Mouse (Mus musculus): ENCODE measurements around the gene Ninl. TPM values are rescaled to one million over a fixed set of nuclear protein-coding genes. Genes with fewer than 3 reads are reported as not detected.

The Ninl gene
- total and polyA plus RNA-seq, 3 experiments: 10.4 to 22.1 (median 14.6) TPM

DNA sequence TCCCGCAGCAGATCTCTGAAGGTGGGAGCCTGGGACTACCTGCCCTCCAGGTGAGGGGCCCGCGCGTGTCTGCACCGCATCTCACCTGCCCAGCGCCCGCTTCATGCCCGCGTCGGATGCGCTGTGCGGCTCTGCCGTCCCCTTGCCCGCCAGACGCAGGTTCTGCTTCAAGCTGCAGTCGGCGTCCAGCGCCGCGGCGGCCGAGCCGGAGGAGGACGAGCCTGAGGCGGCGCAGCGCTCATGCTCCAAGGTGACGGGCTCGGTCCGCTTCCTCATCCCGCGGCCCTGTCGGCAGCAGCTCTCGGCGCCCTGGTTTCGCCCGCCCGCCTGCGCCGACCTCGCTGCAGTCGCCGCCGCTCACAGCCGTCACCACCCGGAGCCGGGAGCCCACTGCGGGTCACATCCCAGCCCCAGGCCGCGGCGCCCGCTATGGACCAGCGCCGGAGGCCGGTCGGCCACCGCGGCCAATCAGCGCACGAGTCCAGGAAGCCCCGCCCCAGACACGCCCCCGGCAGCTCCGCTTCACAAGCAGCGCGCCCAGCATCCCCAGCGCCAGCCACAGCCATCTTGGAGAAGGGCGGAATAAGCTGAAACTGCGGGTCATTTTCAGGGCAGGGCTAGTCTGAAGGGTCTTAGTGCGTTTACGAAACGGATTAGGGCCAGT lies 134.8 kb downstream of the Ninl start, which contains the start of gene Abhd12:
Gene Abhd12, minus strand, starts transcription at position 470 of the 664 bp plus-strand sequence.
- peak; percentile 99 for DNase-seq

DNA sequence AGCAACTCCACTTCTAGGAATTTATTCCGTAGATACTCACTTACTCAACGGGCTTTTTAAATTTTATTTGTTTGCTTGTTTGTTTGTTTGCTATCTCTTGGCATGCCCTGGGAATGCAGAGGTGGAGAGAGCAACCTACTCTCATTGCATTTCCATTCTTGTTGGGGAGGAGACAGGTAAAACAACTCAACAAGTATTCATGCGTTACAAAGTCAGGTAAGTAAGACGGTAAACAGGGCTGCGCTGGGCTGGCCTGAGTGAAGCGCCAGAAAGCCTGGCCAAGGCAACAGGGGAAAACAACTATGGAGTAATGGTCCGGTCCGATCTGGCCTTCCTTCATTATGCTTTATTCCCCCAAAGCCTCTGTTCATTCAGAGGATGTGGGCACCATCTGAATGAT lies 136.8 kb downstream of the Ninl start:
- no peak for DNase-seq

DNA sequence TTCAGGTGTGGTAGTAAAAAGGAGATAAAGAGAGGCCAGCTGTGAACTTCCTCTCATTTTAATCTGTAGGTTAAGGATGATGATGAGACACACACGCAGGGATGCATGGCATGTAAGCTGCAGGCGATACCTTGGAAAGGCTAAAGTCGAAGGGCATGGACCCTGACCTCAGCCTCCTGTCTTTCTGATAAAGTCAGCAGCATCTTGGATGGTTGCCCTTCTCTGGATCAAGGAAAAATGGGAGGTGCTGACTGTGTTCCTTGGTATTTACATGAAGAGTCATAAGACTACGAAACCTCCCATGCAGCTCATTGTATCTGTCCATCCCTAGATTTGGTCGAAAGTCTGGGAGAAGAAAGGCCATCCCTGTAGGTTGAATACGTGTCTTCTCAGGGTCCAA lies 138.8 kb downstream of the Ninl start:
- DNase-seq: no peak

DNA sequence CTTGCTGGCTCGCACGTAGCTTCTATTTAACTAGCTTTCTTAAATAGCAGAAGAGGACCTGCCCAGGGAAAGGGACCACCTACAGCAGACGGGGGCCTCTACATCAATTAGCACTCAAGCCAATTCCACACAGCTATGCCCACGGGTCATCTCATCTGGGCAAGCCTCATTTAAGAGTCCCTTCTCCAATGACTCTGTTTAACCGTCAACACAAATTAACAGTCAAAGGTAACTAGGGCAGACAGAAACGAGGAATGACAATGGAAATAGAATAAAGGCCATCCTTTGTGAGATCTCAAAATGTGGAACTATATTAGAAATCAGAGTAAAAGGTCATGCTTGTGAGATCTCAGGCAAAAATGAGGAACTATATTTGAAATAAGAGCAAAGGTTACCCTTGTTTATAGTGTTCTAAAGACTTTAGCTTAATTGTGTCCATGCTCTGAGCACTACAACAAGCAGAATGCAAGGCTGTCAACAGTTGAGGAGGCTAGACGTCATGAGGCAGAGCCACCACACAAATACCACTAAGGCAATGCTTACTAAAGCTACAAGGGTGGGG lies 143.4 kb downstream of the Ninl start:
- no peak for DNase-seq

DNA sequence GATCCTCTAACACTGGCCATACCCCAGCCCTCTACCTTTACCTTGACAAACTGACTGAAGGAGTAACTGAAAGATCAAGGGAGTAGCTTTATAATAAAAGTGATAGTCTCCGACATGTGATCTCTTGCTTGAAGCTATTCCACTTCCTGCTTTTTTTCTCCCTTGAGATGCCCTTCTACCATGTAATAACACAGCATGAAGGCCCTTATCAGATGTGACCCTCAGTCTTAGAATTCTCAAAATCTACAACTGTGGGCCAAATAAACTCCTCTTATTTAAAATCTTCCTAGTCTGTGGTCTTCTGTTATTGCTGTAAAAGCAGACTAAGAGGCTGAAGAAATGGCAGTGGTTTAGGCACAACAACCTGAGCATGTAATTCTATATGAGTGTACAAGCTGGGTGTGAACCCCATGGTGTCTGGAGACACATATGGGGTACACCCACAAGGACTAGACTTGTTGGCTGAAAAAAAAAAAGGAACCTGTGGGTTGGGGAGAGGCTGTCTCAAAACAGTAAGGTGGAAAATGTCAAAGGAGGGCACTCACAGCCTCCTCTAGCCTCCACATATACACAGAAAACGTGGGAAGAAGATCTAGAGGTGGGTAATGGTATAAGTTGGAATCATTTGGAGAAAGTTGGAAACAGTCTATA lies 144.4 kb downstream of the Ninl start:
- DNase-seq: no peak

DNA sequence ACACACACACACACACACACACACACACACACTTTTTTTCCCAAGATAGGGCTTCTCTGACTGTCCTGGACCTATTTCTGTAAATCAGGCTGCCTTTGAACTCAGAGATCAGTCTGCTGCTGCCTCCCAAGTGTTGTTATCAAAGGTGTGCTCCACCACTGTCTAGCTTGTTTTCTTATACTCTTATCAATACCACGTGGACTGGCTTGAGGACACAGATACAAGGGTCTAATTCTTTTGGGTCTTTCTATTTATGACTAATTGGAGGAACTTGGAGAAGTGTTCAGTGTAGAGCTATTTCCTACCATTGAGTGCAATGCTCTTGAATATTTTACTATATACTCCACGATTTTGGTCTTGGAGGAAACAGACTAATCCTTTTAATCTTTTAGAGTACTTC lies 151.8 kb downstream of the Ninl start:
- DNase-seq: no peak

DNA sequence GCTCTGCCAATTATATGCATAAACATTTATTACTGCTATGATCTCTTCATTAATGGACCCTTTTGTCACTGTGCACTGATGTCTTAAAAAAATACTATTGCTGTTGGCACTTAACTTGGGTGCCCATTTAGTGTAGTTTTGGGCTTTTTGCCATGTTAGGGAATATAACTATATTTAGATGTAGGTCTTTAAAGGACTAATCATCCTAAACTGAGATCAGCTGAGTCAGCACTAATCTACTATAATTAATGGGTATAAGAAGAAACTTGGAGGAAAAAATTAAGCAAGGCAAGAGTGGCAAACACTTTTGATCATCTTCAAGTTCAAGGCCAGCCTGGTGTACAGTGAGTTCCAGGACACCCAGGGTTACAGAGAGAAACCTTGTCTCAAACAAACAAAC lies 152.9 kb downstream of the Ninl start:
- DNase-seq: no peak

DNA sequence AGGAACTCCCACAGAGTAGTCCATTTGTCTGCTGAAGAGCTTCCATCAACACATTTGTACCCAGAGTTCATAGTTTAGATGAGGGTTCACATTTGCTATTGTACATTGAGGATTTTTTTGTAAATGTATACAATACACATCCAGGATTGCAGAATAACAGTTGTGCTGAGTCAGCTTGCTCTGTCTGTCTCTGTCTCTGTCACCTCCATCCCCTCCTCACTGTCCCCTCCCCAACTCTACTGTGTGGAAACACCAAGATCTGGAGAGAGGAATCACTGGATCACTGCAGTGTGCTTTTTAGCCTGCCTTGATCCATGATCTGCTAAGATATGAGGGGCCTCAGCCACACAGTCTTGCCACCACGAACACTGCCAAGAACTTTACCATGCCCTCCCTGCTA lies 153.4 kb downstream of the Ninl start:
- no peak for DNase-seq

DNA sequence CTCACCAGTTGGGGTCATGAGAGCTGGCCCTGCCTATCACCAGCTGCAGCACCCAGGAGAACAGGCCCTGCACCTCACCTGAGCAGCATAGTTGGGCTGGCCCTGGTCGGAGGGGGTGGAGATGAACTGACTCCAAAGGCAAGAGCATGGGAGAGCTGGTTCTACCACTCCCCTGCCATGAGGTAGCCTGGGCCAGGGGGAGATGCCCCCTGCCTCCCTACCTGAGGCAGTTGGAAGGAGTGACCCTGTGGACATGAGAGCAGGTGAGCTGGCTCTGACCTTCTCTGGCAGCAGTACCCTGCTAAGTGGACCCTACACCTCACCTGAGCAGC lies 154.4 kb downstream of the Ninl start:
- DNase-seq: no peak

Other genes with a start within 250 kb of the Ninl start
- gene Abhd12, start 134.6 kb downstream of the Ninl start, total RNA-seq (2021): 10 to 100 TPM; 79.2 to 82.0 TPM
- gene Abhd12, start 134.6 kb downstream of the Ninl start, polyA plus RNA-seq (2012; rRNA removed): 45.5 and 46.9 TPM in 2 replicates
- gene Gins1, start 134.0 kb downstream of the Ninl start, total RNA-seq (2021): 1 to 10 TPM; 1.5 to 2.7 TPM
- 0.65 and 0.70 TPM in 2 replicates for gene Gins1, start 134.0 kb downstream of the Ninl start, polyA plus RNA-seq (2012; rRNA removed)
- gene Nanp, start within 50 bp of the Ninl start, total RNA-seq (2021): 10 to 100 TPM in 1 of 2 experiments, 1 to 10 TPM in 1; 6.2 to 11.4 TPM
- gene Nanp, start within 50 bp of the Ninl start, polyA plus RNA-seq (2012; rRNA removed): 0.47 and 0.64 TPM in 2 replicates
- gene Gm14151, start 53.0 kb upstream of the Ninl start, total RNA-seq (2021): not detected
- not detected in 2 replicates for gene Gm14151, start 53.0 kb upstream of the Ninl start, polyA plus RNA-seq (2012; rRNA removed)
- not detected for gene Gm14147, start 58.9 kb upstream of the Ninl start, total RNA-seq (2021)
- not detected in 2 replicates for gene Gm14147, start 58.9 kb upstream of the Ninl start, polyA plus RNA-seq (2012; rRNA removed)

Measured in adrenal gland, adult 2 months (tissue).